Mouse (Mus musculus): Measurements from ENCODE around the gene Eef2.
"Not testable (repeated sequence)": the region's sequence is repeated elsewhere in the genome, so short reads cannot be mapped to it uniquely, and the experiment has no call there.

DNA sequence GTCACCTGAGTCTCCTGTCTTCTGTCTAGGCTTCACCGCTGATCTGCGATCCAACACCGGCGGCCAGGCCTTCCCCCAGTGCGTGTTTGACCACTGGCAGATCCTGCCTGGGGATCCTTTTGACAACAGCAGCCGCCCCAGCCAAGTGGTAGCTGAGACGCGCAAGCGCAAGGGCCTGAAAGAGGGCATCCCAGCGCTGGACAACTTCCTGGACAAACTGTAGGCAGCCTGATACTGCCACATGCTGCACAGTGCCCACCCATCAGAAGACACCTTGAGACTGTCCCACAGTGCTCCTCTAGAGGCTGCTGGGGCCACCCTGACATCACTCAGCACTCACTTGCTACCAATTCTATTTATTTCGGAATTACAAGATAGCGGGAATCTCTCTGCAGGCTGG lies 5.4 kb downstream of the Eef2 start:
- TF ChIP-seq CTCF, EP300 (IDR thresholded peaks at IDR 0.05; ENCODE audit: low read depth): not testable (repeated sequence)
